Mouse (Mus musculus) lung, postnatal 0 days (tissue): Measurements from ENCODE around the gene Xpo5.

Source experiments
- CTCF ChIP-seq: IDR thresholded peaks from 2 replicates; pipeline ENCODE4 v1.5.1; 2016; ENCODE audit warnings: antibody characterized with exemption, mild to moderate bottlenecking
- EP300 ChIP-seq: IDR thresholded peaks from 2 replicates; pipeline ENCODE4 v1.6.1; 2016; ENCODE audit warnings: antibody characterized with exemption, mild to moderate bottlenecking, control low read depth

- TF ChIP-seq CTCF = peak; percentile 58
- TF ChIP-seq EP300 = no peak
Measured at GRCm38 (mm10) chr17:46182273-46182672, 20.3 kb upstream of the Xpo5 start.
